Mouse (Mus musculus) olfactory bulb, adult 2 months (tissue): ENCODE results near the gene Rcsd1. TPM values are rescaled to one million over a fixed set of nuclear protein-coding genes. Genes with fewer than 3 reads are reported as not detected.
"Not testable (repeated sequence)": the region's sequence is repeated elsewhere in the genome, so short reads cannot be mapped to it uniquely, and the experiment has no call there.

Experiments
- H3K27ac ChIP-seq: fragments of 200-500 bp; 2 replicates; pipeline ENCODE4 v1.5.1; 2012; ENCODE audit warnings: low read depth, low read length; ENCODE audit not compliant: insufficient read depth
- H3K4me1 ChIP-seq: fragments of 200-500 bp; 2 replicates; pipeline ENCODE4 v1.6.1; 2012; ENCODE audit warnings: low read length; ENCODE audit not compliant: control insufficient read depth, insufficient read depth
- H3K4me3 ChIP-seq: fragments of 200-500 bp; 2 replicates; pipeline ENCODE4 v1.5.1; 2012; ENCODE audit warnings: mild to moderate bottlenecking, low read depth, low read length, moderate library complexity; ENCODE audit not compliant: insufficient read depth
- CTCF ChIP-seq: fragments of 200-500 bp; IDR thresholded peaks from 2 replicates; pipeline ENCODE4 v1.5.1; 2012; ENCODE audit warnings: low read depth, mild to moderate bottlenecking, low read length, moderate library complexity; ENCODE audit not compliant: insufficient read depth
- POLR2A ChIP-seq: fragments of 200-500 bp; IDR thresholded peaks from 2 replicates; pipeline ENCODE4 v1.6.1; 2012; ENCODE audit warnings: mild to moderate bottlenecking, low read depth, low read length, moderate library complexity; ENCODE audit not compliant: insufficient read depth
- WGBS: fragments of 180-500 bp; shearing (Covaris S2); methylation state at CpG from one replicate; pipeline ENCODE4 v1.1.7; 2018; 5-methylcytosine and 5-hydroxymethylcytosine counted together
- polyA plus RNA-seq: library from polyadenylated mRNA; stranded (reverse); fragments of >200 nt; gene quantifications from 2 replicates; pipeline ENCODE4 v1.2.4, GENCODE M21; 2012; ENCODE audit warnings: low replicate concordance; ENCODE audit not compliant: missing spikeins, insufficient read depth, insufficient read length

Gene Rcsd1
- polyA plus RNA-seq, 1 experiment = 138 TPM

GRCm38 (mm10) chr1:165682056-165682853, 27.3 kb downstream of the Rcsd1 start:
- TF ChIP-seq CTCF = no peak
- TF ChIP-seq POLR2A = no peak
- WGBS = 78% methylated on average over 18 of the region's 18 CpGs
- no peak overlapping the region for H3K27ac ChIP-seq
- H3K4me3 ChIP-seq = no peak overlapping the region
- H3K4me1 ChIP-seq = peaks cover 5% of the 10 kb centered on the region; the same call in 1 of the 2 replicates

- 78% methylated on average over 13 of the region's 13 CpGs for WGBS
- H3K27ac ChIP-seq = no peak overlapping the region
- TF ChIP-seq POLR2A (no peak), CTCF (no peak)
These were observed 28.3 kb downstream of the Rcsd1 start for GRCm38 (mm10) chr1:165681045-165681794.

GRCm38 (mm10) chr1:165680086-165680485, 29.5 kb downstream of the Rcsd1 start:
- H3K4me1 ChIP-seq, H3K4me3 ChIP-seq, H3K27ac ChIP-seq: not testable (repeated sequence)

More at GRCm38 (mm10) chr1:165681045-165681794, 28.3 kb downstream of the Rcsd1 start:
- Histone ChIP-seq H3K4me1 (peaks cover 4% of the 10 kb centered on the region; the same call in 1 of the 2 replicates), H3K4me3 (no peak overlapping the region)

GRCm38 (mm10) chr1:165679618-165679997, 29.9 kb downstream of the Rcsd1 start:
- Histone ChIP-seq H3K4me3 (no peak overlapping the region), H3K27ac (no peak overlapping the region), H3K4me1 (peaks cover 3% of the 10 kb centered on the region; the same call in 1 of the 2 replicates)
- TF ChIP-seq POLR2A (no peak), CTCF (no peak)
- WGBS = 70% methylated on average over 3 of the region's 3 CpGs

DNA sequence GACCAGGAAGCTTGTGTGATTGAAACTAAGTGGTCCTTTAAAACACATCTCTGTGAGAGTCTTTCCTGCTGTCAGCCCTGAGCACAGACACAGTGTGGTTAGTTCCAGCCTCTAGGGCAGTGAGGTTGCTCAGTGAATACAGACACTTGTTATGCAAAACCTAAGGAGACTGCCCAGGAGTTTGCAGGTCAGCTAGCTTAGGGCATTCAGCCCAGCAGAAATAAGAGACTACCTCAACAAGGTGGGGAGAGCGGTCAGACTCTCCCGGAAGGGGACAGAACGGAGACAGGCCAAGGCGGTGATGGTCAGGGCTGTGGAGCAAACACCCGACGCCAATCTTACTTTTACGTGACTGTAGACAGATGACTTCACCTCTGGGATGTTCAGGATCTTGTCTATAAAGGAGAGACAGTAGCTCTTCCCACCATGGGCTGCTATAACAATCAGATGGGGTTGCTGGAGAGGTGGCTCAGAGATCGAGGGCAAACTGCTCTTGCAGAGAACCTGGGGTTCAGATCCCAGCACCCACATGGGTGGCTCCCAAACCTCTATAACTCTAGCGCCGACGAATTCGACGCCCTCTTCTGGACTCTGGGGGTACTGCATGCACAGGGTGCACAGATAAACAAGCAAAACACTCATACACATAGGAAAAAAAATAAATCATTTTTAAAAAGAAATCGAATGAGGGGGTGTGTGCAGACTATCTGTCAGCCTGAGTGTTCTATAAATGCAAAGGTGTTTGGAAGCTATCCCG, 30.5 kb downstream of the Rcsd1 start:
- no peak overlapping the region for H3K27ac ChIP-seq
- 73% methylated on average over 15 of the region's 15 CpGs for WGBS
- no peak overlapping the region for H3K4me3 ChIP-seq
- peaks cover 3% of the 10 kb centered on the region; the same call in 1 of the 2 replicates for H3K4me1 ChIP-seq
- TF ChIP-seq CTCF = no peak
- TF ChIP-seq POLR2A = no peak

- 83% methylated on average over 4 of the region's 4 CpGs for WGBS
- Histone ChIP-seq H3K27ac (no peak overlapping the region), H3K4me3 (no peak overlapping the region), H3K4me1 (peaks cover 3% of the 10 kb centered on the region; the same call in 1 of the 2 replicates)
- TF ChIP-seq POLR2A = no peak
- TF ChIP-seq CTCF = no peak
These were observed 32.0 kb downstream of the Rcsd1 start for GRCm38 (mm10) chr1:165677558-165677957.

GRCm38 (mm10) chr1:165676993-165677392, 32.6 kb downstream of the Rcsd1 start:
- peaks cover 3% of the 10 kb centered on the region; the same call in 1 of the 2 replicates for H3K4me1 ChIP-seq
- 58% methylated on average over 3 of the region's 3 CpGs for WGBS
- H3K4me3 ChIP-seq = no peak overlapping the region
- H3K27ac ChIP-seq = no peak overlapping the region
- no peak for TF ChIP-seq CTCF
- no peak for TF ChIP-seq POLR2A

GRCm38 (mm10) chr1:165675167-165675566, 34.4 kb downstream of the Rcsd1 start:
- 94% methylated on average over 9 of the region's 9 CpGs for WGBS
- H3K4me3 ChIP-seq = no peak overlapping the region
- H3K4me1 ChIP-seq = peaks cover 3% of the 10 kb centered on the region; the same call in 1 of the 2 replicates
- no peak for TF ChIP-seq POLR2A
- TF ChIP-seq CTCF = no peak
- H3K27ac ChIP-seq = no peak overlapping the region
